Mouse (Mus musculus): ENCODE results near the gene Wdr45. TPM values are rescaled to one million over a fixed set of nuclear protein-coding genes. Genes with fewer than 3 reads are reported as not detected.
A peak's percentile ranks its signal among the peaks of the same experiment; 100 is the strongest.

The Wdr45 gene
- polyA plus RNA-seq, 1 experiment, result 38.9 TPM

GRCm38 (mm10) chrX:7678986-7679385, 35.1 kb upstream of the Wdr45 start:
- Histone ChIP-seq H3ac (ENCODE audit: control insufficient read depth, insufficient read length) (no peak overlapping the region), H3K36me3 (ENCODE audit: control insufficient read depth, insufficient read depth) (no peaks in the 10 kb centered on the region), H3K79me2 (ENCODE audit: control insufficient read depth, insufficient read depth) (no peaks in the 10 kb centered on the region), H3K4me3 (peak overlapping the region; percentile 5), H3K4me2 (ENCODE audit: low read depth) (no peak overlapping the region), H3K27me3 (ENCODE audit: control insufficient read depth, insufficient read depth, insufficient read length) (no peaks in the 10 kb centered on the region)
- TF ChIP-seq TCF12 (IDR thresholded peaks at IDR 0.05; ENCODE audit: insufficient read depth, poor library complexity, severe bottlenecking) (no peak), E2F4 (IDR thresholded peaks at IDR 0.05; ENCODE audit: insufficient read depth) (no peak)

- H3K27me3 ChIP-seq (ENCODE audit: control insufficient read depth, insufficient read depth, insufficient read length), result no peaks in the 10 kb centered on the region
- TF ChIP-seq CEBPB (IDR thresholded peaks at IDR 0.05; ENCODE audit: insufficient read depth, poor library complexity, severe bottlenecking) (no peak), POLR2AphosphoS2 (IDR thresholded peaks at IDR 0.05; ENCODE audit: insufficient read length, low read depth) (peak; percentile 57), TCF3 (IDR thresholded peaks at IDR 0.05; ENCODE audit: insufficient read length, low read depth) (no peak), E2F4 (IDR thresholded peaks at IDR 0.05; ENCODE audit: insufficient read depth) (no peak), SRF (IDR thresholded peaks at IDR 0.05; ENCODE audit: control insufficient read depth, insufficient read length, low read depth) (no peak), TCF12 (IDR thresholded peaks at IDR 0.05; ENCODE audit: insufficient read depth, poor library complexity, severe bottlenecking) (no peak)
- H3K4me3 ChIP-seq, result peak overlapping the region; percentile 5
- H3K4me2 ChIP-seq (ENCODE audit: low read depth), result peak overlapping the region; percentile 78
- H3K36me3 ChIP-seq (ENCODE audit: control insufficient read depth, insufficient read depth), result no peaks in the 10 kb centered on the region
- H3K79me2 ChIP-seq (ENCODE audit: control insufficient read depth, insufficient read depth), result no peaks in the 10 kb centered on the region
- H3ac ChIP-seq (ENCODE audit: control insufficient read depth, insufficient read length), result no peak overlapping the region
Measured at GRCm38 (mm10) chrX:7679405-7680056, 34.6 kb upstream of the Wdr45 start.

GRCm38 (mm10) chrX:7680057-7680412, 34.1 kb upstream of the Wdr45 start:
- H3K36me3 ChIP-seq (ENCODE audit: control insufficient read depth, insufficient read depth), result no peaks in the 10 kb centered on the region
- no peaks in the 10 kb centered on the region for H3K27me3 ChIP-seq (ENCODE audit: control insufficient read depth, insufficient read depth, insufficient read length)
- H3ac ChIP-seq (ENCODE audit: control insufficient read depth, insufficient read length), result no peak overlapping the region
- TF ChIP-seq TCF12 (IDR thresholded peaks at IDR 0.05; ENCODE audit: insufficient read depth, poor library complexity, severe bottlenecking) (no peak), REST (IDR thresholded peaks at IDR 0.05; ENCODE audit: insufficient read depth, insufficient read length) (no peak), MYOG (IDR thresholded peaks at IDR 0.05; ENCODE audit: control insufficient read depth in 1 of 3, insufficient read depth in 1 of 3, insufficient read length in 2 of 3, low read depth in 2 of 3) (no peak), MYOD1 (IDR thresholded peaks at IDR 0.05; ENCODE audit: control insufficient read depth in 1 of 3, insufficient read length in 2 of 3, low read depth in 2 of 3) (no peak)
- H3K4me3 ChIP-seq, result peak overlapping the region; percentile 5
- no peaks in the 10 kb centered on the region for H3K79me2 ChIP-seq (ENCODE audit: control insufficient read depth, insufficient read depth)
- peak overlapping the region; percentile 78 for H3K4me2 ChIP-seq (ENCODE audit: low read depth)

- TF ChIP-seq CEBPB (IDR thresholded peaks at IDR 0.05; ENCODE audit: insufficient read depth, poor library complexity, severe bottlenecking), result no peak
- no peak for TF ChIP-seq E2F4 (IDR thresholded peaks at IDR 0.05; ENCODE audit: insufficient read depth)
- no peak for TF ChIP-seq POLR2AphosphoS2 (IDR thresholded peaks at IDR 0.05; ENCODE audit: insufficient read length, low read depth)
- no peak within 1 kb of the TSS for H3ac ChIP-seq (ENCODE audit: control insufficient read depth, insufficient read length)
- H3K4me3 ChIP-seq, result no peak within 1 kb of the TSS
- H3K79me2 ChIP-seq (ENCODE audit: control insufficient read depth, insufficient read depth), result no peaks in the 10 kb centered on the region
- H3K36me3 ChIP-seq (ENCODE audit: control insufficient read depth, insufficient read depth), result no peaks in the 10 kb centered on the region
- H3K27me3 ChIP-seq (ENCODE audit: control insufficient read depth, insufficient read depth, insufficient read length), result no peaks in the 10 kb centered on the region
- peak within 1 kb of the TSS; percentile 78 for H3K4me2 ChIP-seq (ENCODE audit: low read depth)
Measured at GRCm38 (mm10) chrX:7680864-7681263, 33.3 kb upstream of the Wdr45 start, which contains the start of gene Magix. Gene Magix, minus strand, starts transcription at chrX:7681251.

GRCm38 (mm10) chrX:7688321-7688720, 25.8 kb upstream of the Wdr45 start:
- TF ChIP-seq POLR2A (IDR thresholded peaks at IDR 0.05; ENCODE audit: insufficient read length, low read depth) (no peak), CEBPB (IDR thresholded peaks at IDR 0.05; ENCODE audit: insufficient read depth, poor library complexity, severe bottlenecking) (no peak), SRF (IDR thresholded peaks at IDR 0.05; ENCODE audit: control insufficient read depth, insufficient read length, low read depth) (no peak), MAX (IDR thresholded peaks at IDR 0.05; ENCODE audit: low read depth) (no peak), E2F4 (IDR thresholded peaks at IDR 0.05; ENCODE audit: insufficient read depth) (no peak), USF1 (IDR thresholded peaks at IDR 0.05; ENCODE audit: low read depth) (no peak), POLR2AphosphoS2 (IDR thresholded peaks at IDR 0.05; ENCODE audit: insufficient read length, low read depth) (no peak), TCF12 (IDR thresholded peaks at IDR 0.05; ENCODE audit: insufficient read depth, poor library complexity, severe bottlenecking) (no peak)
- no peak overlapping the region for H3K4me2 ChIP-seq (ENCODE audit: low read depth)

GRCm38 (mm10) chrX:7690486-7690885, 23.6 kb upstream of the Wdr45 start:
- H3K4me3 ChIP-seq, result no peak overlapping the region
- H3K27me3 ChIP-seq (ENCODE audit: control insufficient read depth, insufficient read depth, insufficient read length), result no peaks in the 10 kb centered on the region
- no peak overlapping the region for H3ac ChIP-seq (ENCODE audit: control insufficient read depth, insufficient read length)
- H3K36me3 ChIP-seq (ENCODE audit: control insufficient read depth, insufficient read depth), result no peaks in the 10 kb centered on the region
- TF ChIP-seq POLR2A (IDR thresholded peaks at IDR 0.05; ENCODE audit: insufficient read length, low read depth) (no peak), MYOG (IDR thresholded peaks at IDR 0.05; ENCODE audit: control insufficient read depth in 1 of 3, insufficient read depth in 1 of 3, insufficient read length in 2 of 3, low read depth in 2 of 3) (no peak), CEBPB (IDR thresholded peaks at IDR 0.05; ENCODE audit: insufficient read depth, poor library complexity, severe bottlenecking) (no peak)
- no peaks in the 10 kb centered on the region for H3K79me2 ChIP-seq (ENCODE audit: control insufficient read depth, insufficient read depth)
- H3K4me2 ChIP-seq (ENCODE audit: low read depth), result no peak overlapping the region

More at GRCm38 (mm10) chrX:7688321-7688720, 25.8 kb upstream of the Wdr45 start:
- Histone ChIP-seq H3K36me3 (ENCODE audit: control insufficient read depth, insufficient read depth) (no peaks in the 10 kb centered on the region), H3K4me3 (no peak overlapping the region), H3K79me2 (ENCODE audit: control insufficient read depth, insufficient read depth) (no peaks in the 10 kb centered on the region), H3K27me3 (ENCODE audit: control insufficient read depth, insufficient read depth, insufficient read length) (no peaks in the 10 kb centered on the region), H3ac (ENCODE audit: control insufficient read depth, insufficient read length) (no peak overlapping the region)
